In genomic region chr2:13750089-13750488, GRCm38 (mm10) we compare ENCODE assay signal across 14 mouse cellular contexts. TPM values are rescaled to one million over a fixed set of nuclear protein-coding genes. Genes with fewer than 3 reads are reported as not detected.
DNase-seq lines count a peak whose midpoint lies in the region; ATAC-seq and TF ChIP-seq lines count a peak whose summit lies in the region.
"Had no signal": no experiment of that assay in that cellular context is flagged by ENCODE, and none has a peak within 500 bp of the region (broad histone marks: within the 10 kb centered on the region; RNA-seq: fewer than 3 reads in every experiment).

No protein-coding gene starts in this region.

- H3K4me1 ChIP-seq in kidney, adult 2 months (ENCODE audit: control insufficient read depth, insufficient read depth, low read length): no peaks in the 10 kb centered on the region
- no peaks in the 10 kb centered on the region for H3K4me1 ChIP-seq in midbrain, embryonic 16.5 days (ENCODE audit: control insufficient read depth, insufficient read depth, low read length)
- H3K4me1 ChIP-seq in midbrain, embryonic 14.5 days (ENCODE audit: control insufficient read depth, insufficient read depth, low read length): no peaks in the 10 kb centered on the region
- no peaks in the 10 kb centered on the region for H3K4me1 ChIP-seq in heart, embryonic 15.5 days (replicated peaks)
- H3K4me1 ChIP-seq in hindbrain, embryonic 14.5 days (replicated peaks; ENCODE audit: control insufficient read depth, insufficient read depth, low read length): no peaks in the 10 kb centered on the region

- ATAC-seq in midbrain, embryonic 16.5 days: no peak
- ATAC-seq in midbrain, embryonic 14.5 days (ENCODE audit: low FRiP score, low TSS enrichment): no peak
- ATAC-seq in heart, embryonic 15.5 days (replicated peaks; ENCODE audit: insufficient number of reproducible peaks, insufficient read depth, low FRiP score, low read depth): 0 out of 2 replicates have a peak, but pooled peaks have one; percentile 18
- ATAC-seq in hindbrain, embryonic 14.5 days (ENCODE audit: low FRiP score): no peak

- H3K9ac ChIP-seq in midbrain, embryonic 16.5 days (ENCODE audit: low read depth, low read length): no peak overlapping the region
- H3K9ac ChIP-seq in midbrain, embryonic 14.5 days (replicated peaks; ENCODE audit: low read length): no peak overlapping the region
- no peak overlapping the region for H3K9ac ChIP-seq in heart, embryonic 15.5 days
- H3K9ac ChIP-seq in hindbrain, embryonic 14.5 days: no peak overlapping the region
- H3K9ac ChIP-seq: embryonic facial prominence, embryonic 13.5 days; liver, embryonic 14.5 days had no signal

- no peak for TF ChIP-seq POLR2A in kidney, adult 2 months (IDR thresholded peaks at IDR 0.05; ENCODE audit: low read depth, low read length)

- 34% methylated on average over 1 of the region's 1 CpGs for WGBS in kidney, adult 2 months
- 78% methylated on average over 1 of the region's 1 CpGs for WGBS in midbrain, embryonic 16.5 days
- 82% methylated on average over 1 of the region's 1 CpGs for WGBS in midbrain, embryonic 14.5 days
- 59% methylated on average over 1 of the region's 1 CpGs for WGBS in heart, embryonic 15.5 days
- 55% methylated on average over 1 of the region's 1 CpGs for WGBS in hindbrain, embryonic 14.5 days

- H3K36me3 ChIP-seq in kidney, adult 2 months (ENCODE audit: control insufficient read depth, insufficient read depth, low read length): no peaks in the 10 kb centered on the region
- no peaks in the 10 kb centered on the region for H3K36me3 ChIP-seq in midbrain, embryonic 16.5 days (ENCODE audit: control insufficient read depth, insufficient read depth, low read length)
- H3K36me3 ChIP-seq in midbrain, embryonic 14.5 days (ENCODE audit: control insufficient read depth, insufficient read depth, low read length): no peaks in the 10 kb centered on the region
- H3K36me3 ChIP-seq in heart, embryonic 15.5 days: no peaks in the 10 kb centered on the region
- H3K36me3 ChIP-seq in hindbrain, embryonic 14.5 days (replicated peaks; ENCODE audit: control insufficient read depth, insufficient read depth): no peaks in the 10 kb centered on the region
- H3K36me3 ChIP-seq: embryonic facial prominence, embryonic 13.5 days had no signal

- no peak overlapping the region for H3K4me2 ChIP-seq in midbrain, embryonic 16.5 days (ENCODE audit: low read length)
- no peak overlapping the region for H3K4me2 ChIP-seq in midbrain, embryonic 14.5 days (ENCODE audit: low read length)
- H3K4me2 ChIP-seq in heart, embryonic 15.5 days: no peak overlapping the region
- H3K4me2 ChIP-seq in hindbrain, embryonic 14.5 days (replicated peaks): no peak overlapping the region
- H3K4me2 ChIP-seq: embryonic facial prominence, embryonic 13.5 days had no signal

- no peak for DNase-seq in kidney, adult 2 months
- DNase-seq in kidney, adult 11 months: no peak
- no peak for DNase-seq in midbrain, embryonic 14.5 days
- peak; percentile 5 for DNase-seq in skeletal muscle tissue, adult 2 months (ENCODE audit: low read depth, low spot score)
- DNase-seq in adrenal gland, postnatal 36 days: no peak
- DNase-seq in hindbrain, embryonic 14.5 days (ENCODE audit: low spot score): no peak
- DNase-seq: adrenal gland, adult 2 months; cerebellum, adult 18-20 months; layer of hippocampus, postnatal 36 days; thymus, adult 18-20 months had no signal

- peak overlapping the region; percentile 60 for H3K27ac ChIP-seq in kidney, adult 2 months (ENCODE audit: insufficient read depth, low read depth, low read length)
- H3K27ac ChIP-seq in midbrain, embryonic 16.5 days (ENCODE audit: low read length): peak overlapping the region; percentile 37; the same call in 1 of the 2 replicates
- H3K27ac ChIP-seq in midbrain, embryonic 14.5 days (replicated peaks; ENCODE audit: low read depth, low read length): no peak overlapping the region
- peak overlapping the region; percentile 64 for H3K27ac ChIP-seq in heart, embryonic 15.5 days
- no peak overlapping the region for H3K27ac ChIP-seq in hindbrain, embryonic 14.5 days
- H3K27ac ChIP-seq: embryonic facial prominence, embryonic 13.5 days; liver, embryonic 14.5 days had no signal

- H3K27me3 ChIP-seq in kidney, adult 2 months (replicated peaks; ENCODE audit: control insufficient read depth, insufficient read depth, low read length): no peaks in the 10 kb centered on the region
- H3K27me3 ChIP-seq in midbrain, embryonic 16.5 days (ENCODE audit: control insufficient read depth, insufficient read depth, low read depth, low read length): no peaks in the 10 kb centered on the region
- no peaks in the 10 kb centered on the region for H3K27me3 ChIP-seq in midbrain, embryonic 14.5 days (ENCODE audit: control insufficient read depth, insufficient read depth, low read length)
- H3K27me3 ChIP-seq in heart, embryonic 15.5 days: no peaks in the 10 kb centered on the region
- H3K27me3 ChIP-seq in hindbrain, embryonic 14.5 days (ENCODE audit: control insufficient read depth, insufficient read depth, low read length): no peaks in the 10 kb centered on the region
- H3K27me3 ChIP-seq: embryonic facial prominence, embryonic 13.5 days had no signal

- H3K9me3 ChIP-seq in midbrain, embryonic 16.5 days (replicated peaks; ENCODE audit: control insufficient read depth, low read length, poor library complexity, severe bottlenecking): no peaks in the 10 kb centered on the region
- no peaks in the 10 kb centered on the region for H3K9me3 ChIP-seq in midbrain, embryonic 14.5 days (ENCODE audit: control insufficient read depth, low read length)
- no peaks in the 10 kb centered on the region for H3K9me3 ChIP-seq in heart, embryonic 15.5 days (replicated peaks)
- H3K9me3 ChIP-seq in hindbrain, embryonic 14.5 days (ENCODE audit: control insufficient read depth, low read length): no peaks in the 10 kb centered on the region
- H3K9me3 ChIP-seq: embryonic facial prominence, embryonic 13.5 days had no signal

- H3K4me3 ChIP-seq in kidney, adult 2 months (ENCODE audit: insufficient read depth, low read depth, low read length): no peak overlapping the region
- H3K4me3 ChIP-seq in midbrain, embryonic 16.5 days (ENCODE audit: low read depth, low read length): no peak overlapping the region
- no peak overlapping the region for H3K4me3 ChIP-seq in midbrain, embryonic 14.5 days (replicated peaks; ENCODE audit: low read depth, low read length)
- no peak overlapping the region for H3K4me3 ChIP-seq in heart, embryonic 15.5 days
- H3K4me3 ChIP-seq in hindbrain, embryonic 14.5 days (replicated peaks; ENCODE audit: low read length): no peak overlapping the region
- H3K4me3 ChIP-seq: embryonic facial prominence, embryonic 13.5 days had no signal

- TF ChIP-seq CTCF in kidney, adult 2 months (conservative IDR thresholded peaks at IDR 0.05; ENCODE audit: insufficient read depth, insufficient read length, low read depth, low read length): no peak

RNA-seq across cellular contexts. Expression of gene St8sia6, which starts 43.8 kb away (rescaled TPM):
- polyA plus RNA-seq in kidney, adult 2 months (2012; rRNA removed): 3.7 and 4.0 TPM in 2 replicates
- 1.4 and 1.9 TPM in 2 replicates for polyA plus RNA-seq in midbrain, embryonic 16.5 days (2015; fragmentation: Nextera tagmentation; extraction: Ambion mirVana)
- 0.63 and 1.5 TPM in 2 replicates for polyA plus RNA-seq in midbrain, embryonic 14.5 days (2014; fragmentation: Nextera tagmentation; extraction: Ambion mirVana)
- 1.00 and 1.4 TPM in 2 replicates for polyA plus RNA-seq in heart, embryonic 15.5 days (2015; fragmentation: Nextera tagmentation; extraction: Ambion mirVana)
- total RNA-seq in adrenal gland, postnatal 36 days (2021): 1 to 10 TPM in 1 of 2 experiments, under 1 TPM in 1; 0.40 to 1.0 TPM
- 2.9 and 3.9 TPM in 2 replicates for polyA plus RNA-seq in hindbrain, embryonic 14.5 days (2014; fragmentation: Nextera tagmentation; extraction: Ambion mirVana)

Comparison
In these comparisons a context has a peak if more than half of its experiments do, and no peak if none do; other contexts are left out.
1. H3K27ac ChIP-seq: peak in kidney, adult 2 months (single experiment), midbrain, embryonic 16.5 days (single experiment) and heart, embryonic 15.5 days (single experiment); none in midbrain, embryonic 14.5 days (single experiment) and hindbrain, embryonic 14.5 days (single experiment).